Mouse (Mus musculus) forebrain, embryonic 16.5 days (tissue): ENCODE data around the gene Pitpnc1. TPM values are rescaled to one million over a fixed set of nuclear protein-coding genes. Genes with fewer than 3 reads are reported as not detected.
"Not testable (repeated sequence)": the region's sequence is repeated elsewhere in the genome, so short reads cannot be mapped to it uniquely, and the experiment has no call there.

Source experiments
- ATAC-seq: fragments of 200-750 bp; cut with Nextera tagmentation; 2 replicates; pipeline ENCODE4 v1.8.0; 2017; ENCODE audit warnings: mild to moderate bottlenecking, moderate library complexity
- H3K27ac ChIP-seq: fragments of 300-500 bp; sonication (generic); 2 replicates; pipeline ENCODE4 v1.5.1; 2014; ENCODE audit warnings: low read length, control low read depth
- H3K27me3 ChIP-seq: fragments of 300-500 bp; sonication (generic); replicated peaks from 2 replicates; pipeline ENCODE4 v1.6.1; 2014; ENCODE audit warnings: low read length; ENCODE audit not compliant: control insufficient read depth, insufficient read depth
- H3K36me3 ChIP-seq: fragments of 300-500 bp; sonication (generic); 2 replicates; pipeline ENCODE4 v1.6.1; 2014; ENCODE audit not compliant: control insufficient read depth, insufficient read depth
- H3K4me1 ChIP-seq: fragments of 300-500 bp; sonication (generic); replicated peaks from 2 replicates; pipeline ENCODE4 v1.6.1; 2014; ENCODE audit warnings: low read length; ENCODE audit not compliant: control insufficient read depth, insufficient read depth
- H3K4me2 ChIP-seq: fragments of 300-500 bp; sonication (generic); 2 replicates; pipeline ENCODE4 v1.6.1; 2014; ENCODE audit warnings: mild to moderate bottlenecking, low read length, control low read depth
- H3K4me3 ChIP-seq: fragments of 300-500 bp; sonication (generic); replicated peaks from 2 replicates; pipeline ENCODE4 v1.5.1; 2014; ENCODE audit warnings: mild to moderate bottlenecking, low read length, control low read depth
- H3K9ac ChIP-seq: fragments of 300-500 bp; sonication (generic); replicated peaks from 2 replicates; pipeline ENCODE4 v1.6.1; 2014; ENCODE audit warnings: low read depth, low read length, control low read depth
- H3K9me3 ChIP-seq: fragments of 300-500 bp; sonication (generic); 2 replicates; pipeline ENCODE4 v1.6.1; 2016; ENCODE audit warnings: low read length; ENCODE audit not compliant: control insufficient read depth
- WGBS: fragments of 180-500 bp; shearing (Covaris S2); extraction: QIAGEN DNeasy Blood & Tissue Kit; methylation state at CpG from one replicate; pipeline ENCODE4 v1.1.7; 2014; 5-methylcytosine and 5-hydroxymethylcytosine counted together
- polyA plus RNA-seq: library from polyadenylated mRNA; unstranded; fragments of >200 nt; fragmentation: Nextera tagmentation; extraction: Ambion mirVana; gene quantifications from 2 replicates; pipeline ENCODE4 v1.2.1, GENCODE M21; 2015

Pitpnc1 gene
- polyA plus RNA-seq, 1 experiment from 2014 or later: 51.6 TPM

GRCm38 (mm10) chr11:107504364-107504763, 33.9 kb upstream of the Pitpnc1 start:
- ATAC-seq, H3K36me3 ChIP-seq, H3K27ac ChIP-seq, H3K4me2 ChIP-seq, H3K9ac ChIP-seq, H3K27me3 ChIP-seq, H3K4me3 ChIP-seq, H3K9me3 ChIP-seq, H3K4me1 ChIP-seq: not testable (repeated sequence)
- WGBS: 98% methylated on average over 3 of the region's 4 CpGs

GRCm38 (mm10) chr11:107502801-107503200, 32.3 kb upstream of the Pitpnc1 start:
- Histone ChIP-seq H3K9ac (no peak overlapping the region), H3K4me3 (no peak overlapping the region), H3K4me2 (no peak overlapping the region), H3K36me3 (peaks cover 13% of the 10 kb centered on the region; the same call in 1 of the 2 replicates), H3K27ac (no peak overlapping the region), H3K9me3 (no peaks in the 10 kb centered on the region), H3K4me1 (no peaks in the 10 kb centered on the region), H3K27me3 (no peaks in the 10 kb centered on the region)
- ATAC-seq: no peak
- WGBS: 92% methylated on average over 8 of the region's 8 CpGs

- Histone ChIP-seq H3K27me3 (no peaks in the 10 kb centered on the region), H3K36me3 (peaks cover 9% of the 10 kb centered on the region), H3K4me1 (peaks cover 15% of the 10 kb centered on the region), H3K4me2 (no peak overlapping the region), H3K9me3 (no peaks in the 10 kb centered on the region), H3K4me3 (no peak overlapping the region), H3K27ac (no peak overlapping the region), H3K9ac (no peak overlapping the region)
- no peak for ATAC-seq
- WGBS: 97% methylated on average over 3 of the region's 3 CpGs
Observed at GRCm38 (mm10) chr11:107484341-107484740, 13.8 kb upstream of the Pitpnc1 start.

- H3K4me3 ChIP-seq: peak overlapping the region; percentile 71
- no peak for ATAC-seq
- under 1% methylated on average over 10 of the region's 10 CpGs for WGBS
- H3K27ac ChIP-seq: no peak overlapping the region
- peak overlapping the region; percentile 85 for H3K9ac ChIP-seq
- no peaks in the 10 kb centered on the region for H3K36me3 ChIP-seq
- H3K27me3 ChIP-seq: no peaks in the 10 kb centered on the region
- peaks cover 15% of the 10 kb centered on the region for H3K4me1 ChIP-seq
- H3K4me2 ChIP-seq: peak overlapping the region; percentile 72
- no peaks in the 10 kb centered on the region for H3K9me3 ChIP-seq
Observed at GRCm38 (mm10) chr11:107479862-107480203, 9.3 kb upstream of the Pitpnc1 start.

GRCm38 (mm10) chr11:107479053-107479861, 8.8 kb upstream of the Pitpnc1 start, which contains the start of gene Psmd12:
Gene Psmd12, plus strand, starts transcription at chr11:107479484.
- no peaks in the 10 kb centered on the region for H3K9me3 ChIP-seq
- peak within 1 kb of the TSS; percentile 85 for H3K9ac ChIP-seq
- H3K4me3 ChIP-seq: peak within 1 kb of the TSS; percentile 71
- under 1% methylated on average over 51 of the region's 51 CpGs for WGBS
- H3K36me3 ChIP-seq: no peaks in the 10 kb centered on the region
- no peaks in the 10 kb centered on the region for H3K27me3 ChIP-seq
- H3K27ac ChIP-seq: peak within 1 kb of the TSS; percentile 41; the same call in 1 of the 2 replicates
- peak; percentile 99 for ATAC-seq
- H3K4me1 ChIP-seq: peaks cover 15% of the 10 kb centered on the region
- peak within 1 kb of the TSS; percentile 72 for H3K4me2 ChIP-seq

- Histone ChIP-seq H3K4me2 (no peak overlapping the region), H3K4me1 (peaks cover 10% of the 10 kb centered on the region), H3K9me3 (no peaks in the 10 kb centered on the region), H3K27me3 (no peaks in the 10 kb centered on the region), H3K27ac (no peak overlapping the region), H3K9ac (no peak overlapping the region), H3K36me3 (no peaks in the 10 kb centered on the region), H3K4me3 (no peak overlapping the region)
- ATAC-seq: no peak
- WGBS: 25% methylated on average over 8 of the region's 8 CpGs
Observed at GRCm38 (mm10) chr11:107473137-107473820, 2.8 kb upstream of the Pitpnc1 start.

GRCm38 (mm10) chr11:107472304-107472703, 1.8 kb upstream of the Pitpnc1 start:
- no peak for ATAC-seq
- Histone ChIP-seq H3K27me3 (no peaks in the 10 kb centered on the region), H3K9ac (no peak overlapping the region), H3K4me3 (no peak overlapping the region), H3K27ac (no peak overlapping the region), H3K36me3 (no peaks in the 10 kb centered on the region), H3K9me3 (no peaks in the 10 kb centered on the region), H3K4me1 (peaks cover 17% of the 10 kb centered on the region), H3K4me2 (no peak overlapping the region)
- WGBS: 90% methylated on average over 3 of the region's 3 CpGs

GRCm38 (mm10) chr11:107471071-107471720, 697 bp upstream of the Pitpnc1 start:
- H3K9me3 ChIP-seq: no peaks in the 10 kb centered on the region
- peak overlapping the region; percentile 92 for H3K9ac ChIP-seq
- H3K27me3 ChIP-seq: no peaks in the 10 kb centered on the region
- peak overlapping the region; percentile 83 for H3K4me3 ChIP-seq
- H3K4me1 ChIP-seq: peaks cover 26% of the 10 kb centered on the region
- ATAC-seq: no peak
- no peaks in the 10 kb centered on the region for H3K36me3 ChIP-seq
- H3K4me2 ChIP-seq: peak overlapping the region; percentile 71
- peak overlapping the region; percentile 97 for H3K27ac ChIP-seq
- WGBS: 5% methylated on average over 11 of the region's 11 CpGs
